Mouse (Mus musculus) brown adipose tissue, adult 24 weeks (tissue): ENCODE data around the gene Srsf2. TPM values are rescaled to one million over a fixed set of nuclear protein-coding genes. Genes with fewer than 3 reads are reported as not detected.
A peak's percentile ranks its signal among the peaks of the same experiment; 100 is the strongest.
"Not testable (repeated sequence)": the region's sequence is repeated elsewhere in the genome, so short reads cannot be mapped to it uniquely, and the experiment has no call there.

Source experiments
- H3K27ac ChIP-seq: fragments of 200-500 bp; replicated peaks from 2 replicates; pipeline ENCODE4 v1.5.1; 2012; ENCODE audit warnings: low read depth, mild to moderate bottlenecking, low read length
- H3K4me1 ChIP-seq: fragments of 200-500 bp; 2 replicates; pipeline ENCODE4 v1.6.1; 2012; ENCODE audit warnings: low read length, mixed read lengths; ENCODE audit not compliant: control insufficient read depth, insufficient read depth, insufficient read length
- H3K4me3 ChIP-seq: fragments of 200-500 bp; 2 replicates; pipeline ENCODE4 v1.5.1; 2012; ENCODE audit warnings: low read depth, mild to moderate bottlenecking, low read length, moderate library complexity; ENCODE audit not compliant: insufficient read depth
- polyA plus RNA-seq: library from polyadenylated mRNA; stranded (reverse); fragments of >200 nt; gene quantifications from 2 replicates; pipeline ENCODE4 v1.2.4, GENCODE M21; 2012; ENCODE audit not compliant: missing spikeins, insufficient read depth, insufficient read length

Gene Srsf2
- 98.3 and 130 TPM in 2 replicates for polyA plus RNA-seq

GRCm38 (mm10) chr11:116852891-116853511 lies at the start of gene Srsf2:
Srsf2 (minus strand) TSS chr11:116853094.
- Histone ChIP-seq H3K27ac (peak within 1 kb of the TSS; percentile 95), H3K4me3 (peak within 1 kb of the TSS; percentile 84), H3K4me1 (no peaks in the 10 kb centered on the region; the same call in 1 of the 2 replicates)

- H3K4me3 ChIP-seq, H3K4me1 ChIP-seq, H3K27ac ChIP-seq: not testable (repeated sequence)
Observed at GRCm38 (mm10) chr11:116902588-116902987, 49.7 kb upstream of the Srsf2 start.

- Histone ChIP-seq H3K4me3 (no peak overlapping the region), H3K27ac (no peak overlapping the region), H3K4me1 (no peaks in the 10 kb centered on the region)
Observed at GRCm38 (mm10) chr11:116899247-116899646, 46.4 kb upstream of the Srsf2 start.

GRCm38 (mm10) chr11:116895402-116895801 lies 42.5 kb upstream of the Srsf2 start:
- Histone ChIP-seq H3K27ac (no peak overlapping the region), H3K4me1 (no peaks in the 10 kb centered on the region), H3K4me3 (no peak overlapping the region)

- Histone ChIP-seq H3K4me1 (no peaks in the 10 kb centered on the region), H3K27ac (no peak overlapping the region), H3K4me3 (no peak overlapping the region)
Observed at GRCm38 (mm10) chr11:116893532-116894442, 40.9 kb upstream of the Srsf2 start.

GRCm38 (mm10) chr11:116887136-116887535 lies 34.2 kb upstream of the Srsf2 start:
- H3K4me1 ChIP-seq = no peaks in the 10 kb centered on the region
- no peak overlapping the region for H3K4me3 ChIP-seq
- no peak overlapping the region for H3K27ac ChIP-seq

GRCm38 (mm10) chr11:116885275-116886151 lies 32.6 kb upstream of the Srsf2 start:
- no peaks in the 10 kb centered on the region for H3K4me1 ChIP-seq

GRCm38 (mm10) chr11:116884061-116884460 lies 31.2 kb upstream of the Srsf2 start:
- no peak overlapping the region for H3K27ac ChIP-seq
- H3K4me3 ChIP-seq = no peak overlapping the region
- H3K4me1 ChIP-seq = no peaks in the 10 kb centered on the region

More at GRCm38 (mm10) chr11:116885275-116886151, 32.6 kb upstream of the Srsf2 start:
- Histone ChIP-seq H3K27ac (no peak overlapping the region), H3K4me3 (peak overlapping the region; percentile 32)

- Histone ChIP-seq H3K27ac (no peak overlapping the region), H3K4me1 (no peaks in the 10 kb centered on the region), H3K4me3 (no peak overlapping the region)
Observed at GRCm38 (mm10) chr11:116882446-116882845, 29.6 kb upstream of the Srsf2 start.

GRCm38 (mm10) chr11:116881440-116881839 lies 28.5 kb upstream of the Srsf2 start:
- Histone ChIP-seq H3K27ac (no peak overlapping the region), H3K4me1 (no peaks in the 10 kb centered on the region), H3K4me3 (no peak overlapping the region)

GRCm38 (mm10) chr11:116880839-116881238 lies 27.9 kb upstream of the Srsf2 start:
- no peak overlapping the region for H3K27ac ChIP-seq
- no peaks in the 10 kb centered on the region for H3K4me1 ChIP-seq
- no peak overlapping the region for H3K4me3 ChIP-seq

- no peak overlapping the region for H3K27ac ChIP-seq
- no peak overlapping the region for H3K4me3 ChIP-seq
- H3K4me1 ChIP-seq = no peaks in the 10 kb centered on the region
Observed at GRCm38 (mm10) chr11:116878454-116878853, 25.6 kb upstream of the Srsf2 start.

- H3K4me1 ChIP-seq = no peaks in the 10 kb centered on the region
- no peak overlapping the region for H3K4me3 ChIP-seq
- H3K27ac ChIP-seq = no peak overlapping the region
Observed at GRCm38 (mm10) chr11:116873987-116874386, 21.1 kb upstream of the Srsf2 start.

GRCm38 (mm10) chr11:116871538-116871937 lies 18.6 kb upstream of the Srsf2 start:
- Histone ChIP-seq H3K27ac (no peak overlapping the region), H3K4me3 (no peak overlapping the region), H3K4me1 (no peaks in the 10 kb centered on the region)

- Histone ChIP-seq H3K4me1 (peaks cover 2% of the 10 kb centered on the region; the same call in 1 of the 2 replicates), H3K4me3 (no peak overlapping the region), H3K27ac (no peak overlapping the region)
Observed at GRCm38 (mm10) chr11:116869641-116870040, 16.7 kb upstream of the Srsf2 start.
